Mouse (Mus musculus) hindbrain, embryonic 14.5 days (tissue): ENCODE results near the gene Onecut3. TPM values are rescaled to one million over a fixed set of nuclear protein-coding genes. Genes with fewer than 3 reads are reported as not detected.
A peak's percentile ranks its signal among the peaks of the same experiment; 100 is the strongest.

Experiments
- ATAC-seq: fragments of 200-750 bp; cut with Nextera tagmentation; 2 replicates; pipeline ENCODE4 v1.8.0; 2017; ENCODE audit warnings: moderate number of reproducible peaks, mild to moderate bottlenecking, moderate TSS enrichment, moderate library complexity; ENCODE audit not compliant: low FRiP score
- DNase-seq: peaks from one replicate; pipeline ENCODE4 v3.0.0-alpha.2; 2015; ENCODE audit warnings: low spot score
- H3K27ac ChIP-seq: fragments of 300-500 bp; sonication (generic); 2 replicates; pipeline ENCODE4 v1.5.1; 2014; ENCODE audit warnings: mild to moderate bottlenecking, moderate library complexity
- H3K27me3 ChIP-seq: fragments of 300-500 bp; sonication (generic); 2 replicates; pipeline ENCODE4 v1.6.1; 2014; ENCODE audit warnings: mild to moderate bottlenecking, low read length, mixed read lengths; ENCODE audit not compliant: control insufficient read depth, insufficient read depth
- H3K36me3 ChIP-seq: fragments of 300-500 bp; sonication (generic); replicated peaks from 2 replicates; pipeline ENCODE4 v1.6.1; 2014; ENCODE audit not compliant: control insufficient read depth, insufficient read depth
- H3K4me1 ChIP-seq: fragments of 300-500 bp; sonication (generic); replicated peaks from 2 replicates; pipeline ENCODE4 v1.6.1; 2014; ENCODE audit warnings: antibody characterized with exemption, low read length, mixed read lengths; ENCODE audit not compliant: control insufficient read depth, insufficient read depth
- H3K4me2 ChIP-seq: fragments of 300-500 bp; sonication (generic); replicated peaks from 2 replicates; pipeline ENCODE4 v1.6.1; 2014; ENCODE audit warnings: mild to moderate bottlenecking, moderate library complexity
- H3K4me3 ChIP-seq: fragments of 300-500 bp; sonication (generic); replicated peaks from 2 replicates; pipeline ENCODE4 v1.5.1; 2014; ENCODE audit warnings: mild to moderate bottlenecking, low read length
- H3K9ac ChIP-seq: fragments of 300-500 bp; sonication (generic); 2 replicates; pipeline ENCODE4 v1.6.1; 2014
- H3K9me3 ChIP-seq: fragments of 300-500 bp; sonication (generic); 2 replicates; pipeline ENCODE4 v1.6.1; 2016; ENCODE audit warnings: low read length; ENCODE audit not compliant: control insufficient read depth
- WGBS: fragments of 180-500 bp; shearing (Covaris S2); extraction: QIAGEN DNeasy Blood & Tissue Kit; methylation state at CpG from one replicate; pipeline ENCODE4 v1.1.7; 2014; 5-methylcytosine and 5-hydroxymethylcytosine counted together
- polyA plus RNA-seq: library from polyadenylated mRNA; unstranded; fragments of >200 nt; fragmentation: Nextera tagmentation; extraction: Ambion mirVana; gene quantifications from 2 replicates; pipeline ENCODE4 v1.2.1, GENCODE M21; 2014

Gene Onecut3
- polyA plus RNA-seq, 1 experiment from 2014 or later, result 2.3 TPM

- Histone ChIP-seq H3K36me3 (no peaks in the 10 kb centered on the region), H3K4me2 (no peak overlapping the region), H3K27me3 (no peaks in the 10 kb centered on the region), H3K9me3 (no peaks in the 10 kb centered on the region), H3K27ac (no peak overlapping the region), H3K9ac (no peak overlapping the region), H3K4me1 (no peaks in the 10 kb centered on the region; the same call in 1 of the 2 replicates), H3K4me3 (no peak overlapping the region)
- no peak for ATAC-seq
- no peak for DNase-seq
- WGBS, result 67% methylated on average over 4 of the region's 4 CpGs
Observed at GRCm38 (mm10) chr10:80460324-80460723, 34.3 kb upstream of the Onecut3 start.

GRCm38 (mm10) chr10:80461346-80461745 lies 33.3 kb upstream of the Onecut3 start:
- WGBS, result 81% methylated on average over 7 of the region's 7 CpGs
- DNase-seq (no peak), ATAC-seq (no peak)
- no peaks in the 10 kb centered on the region; the same call in 1 of the 2 replicates for H3K4me1 ChIP-seq
- no peak overlapping the region for H3K27ac ChIP-seq
- no peaks in the 10 kb centered on the region for H3K36me3 ChIP-seq
- no peak overlapping the region for H3K9ac ChIP-seq
- no peak overlapping the region for H3K4me2 ChIP-seq
- no peaks in the 10 kb centered on the region for H3K9me3 ChIP-seq
- no peak overlapping the region for H3K4me3 ChIP-seq
- H3K27me3 ChIP-seq, result no peaks in the 10 kb centered on the region

GRCm38 (mm10) chr10:80464381-80465035 lies 30.1 kb upstream of the Onecut3 start:
- Histone ChIP-seq H3K4me3 (no peak overlapping the region), H3K9me3 (no peaks in the 10 kb centered on the region), H3K4me2 (peak overlapping the region; percentile 36), H3K36me3 (no peaks in the 10 kb centered on the region), H3K27ac (no peak overlapping the region), H3K9ac (no peak overlapping the region), H3K4me1 (no peaks in the 10 kb centered on the region; the same call in 1 of the 2 replicates), H3K27me3 (no peaks in the 10 kb centered on the region)
- WGBS, result 4% methylated on average over 19 of the region's 19 CpGs
- ATAC-seq (no peak), DNase-seq (no peak)

- WGBS, result 69% methylated on average over 5 of the region's 5 CpGs
- Histone ChIP-seq H3K36me3 (no peaks in the 10 kb centered on the region), H3K4me3 (no peak overlapping the region), H3K4me1 (no peaks in the 10 kb centered on the region; the same call in 1 of the 2 replicates), H3K4me2 (no peak overlapping the region), H3K9ac (no peak overlapping the region), H3K27me3 (no peaks in the 10 kb centered on the region), H3K9me3 (no peaks in the 10 kb centered on the region), H3K27ac (no peak overlapping the region)
- no peak for ATAC-seq
- no peak for DNase-seq
Observed at GRCm38 (mm10) chr10:80465066-80465465, 29.6 kb upstream of the Onecut3 start.

GRCm38 (mm10) chr10:80475290-80475959 lies 19.2 kb upstream of the Onecut3 start:
- H3K27me3 ChIP-seq, result peaks cover 19% of the 10 kb centered on the region; the same call in 1 of the 2 replicates

GRCm38 (mm10) chr10:80478531-80478930 lies 16.1 kb upstream of the Onecut3 start:
- no peaks in the 10 kb centered on the region for H3K9me3 ChIP-seq
- 81% methylated on average over 5 of the region's 5 CpGs for WGBS

More at GRCm38 (mm10) chr10:80475290-80475959, 19.2 kb upstream of the Onecut3 start:
- no peaks in the 10 kb centered on the region for H3K9me3 ChIP-seq
- H3K4me3 ChIP-seq, result peak overlapping the region; percentile 57
- H3K36me3 ChIP-seq, result no peaks in the 10 kb centered on the region
- WGBS, result under 1% methylated on average over 56 of the region's 58 CpGs
- H3K9ac ChIP-seq, result peak overlapping the region; percentile 68
- peak overlapping the region; percentile 86 for H3K27ac ChIP-seq
- peak; percentile 92 for DNase-seq
- H3K4me1 ChIP-seq, result peaks cover 12% of the 10 kb centered on the region
- peak; percentile 89 for ATAC-seq
- peak overlapping the region; percentile 75 for H3K4me2 ChIP-seq

GRCm38 (mm10) chr10:80481002-80481401 lies 13.6 kb upstream of the Onecut3 start:
- Histone ChIP-seq H3K4me3 (no peak overlapping the region), H3K36me3 (no peaks in the 10 kb centered on the region), H3K9ac (no peak overlapping the region), H3K9me3 (no peaks in the 10 kb centered on the region), H3K4me2 (no peak overlapping the region), H3K4me1 (peaks cover 1% of the 10 kb centered on the region; the same call in 1 of the 2 replicates), H3K27me3 (peaks cover 36% of the 10 kb centered on the region), H3K27ac (no peak overlapping the region)
- WGBS, result 17% methylated on average over 5 of the region's 5 CpGs
- no peak for DNase-seq
- no peak for ATAC-seq

More at GRCm38 (mm10) chr10:80478531-80478930, 16.1 kb upstream of the Onecut3 start:
- no peak overlapping the region for H3K9ac ChIP-seq
- H3K27me3 ChIP-seq, result peaks cover 19% of the 10 kb centered on the region
- no peak overlapping the region for H3K27ac ChIP-seq
- DNase-seq, result no peak
- H3K4me1 ChIP-seq, result peaks cover 12% of the 10 kb centered on the region
- no peak overlapping the region for H3K4me2 ChIP-seq
- no peak for ATAC-seq
- H3K36me3 ChIP-seq, result no peaks in the 10 kb centered on the region
- no peak overlapping the region for H3K4me3 ChIP-seq

- 77% methylated on average over 7 of the region's 7 CpGs for WGBS
- H3K27ac ChIP-seq, result no peak overlapping the region
- no peak for DNase-seq
- H3K4me1 ChIP-seq, result no peaks in the 10 kb centered on the region
- H3K4me2 ChIP-seq, result no peak overlapping the region
- no peaks in the 10 kb centered on the region for H3K9me3 ChIP-seq
- no peak for ATAC-seq
- H3K36me3 ChIP-seq, result no peaks in the 10 kb centered on the region
- H3K9ac ChIP-seq, result no peak overlapping the region
- no peak overlapping the region for H3K4me3 ChIP-seq
- peaks cover 71% of the 10 kb centered on the region for H3K27me3 ChIP-seq
Observed at GRCm38 (mm10) chr10:80486862-80487379, 7.7 kb upstream of the Onecut3 start.

GRCm38 (mm10) chr10:80490051-80490450 lies 4.6 kb upstream of the Onecut3 start:
- peaks cover 7% of the 10 kb centered on the region; the same call in 1 of the 2 replicates for H3K4me1 ChIP-seq
- no peak overlapping the region for H3K4me3 ChIP-seq
- under 1% methylated on average over 22 of the region's 22 CpGs for WGBS
- H3K4me2 ChIP-seq, result no peak overlapping the region
- H3K27ac ChIP-seq, result no peak overlapping the region
- H3K9me3 ChIP-seq, result no peaks in the 10 kb centered on the region
- DNase-seq (no peak), ATAC-seq (no peak)
- no peaks in the 10 kb centered on the region for H3K36me3 ChIP-seq
- H3K27me3 ChIP-seq, result peaks cover 91% of the 10 kb centered on the region
- H3K9ac ChIP-seq, result no peak overlapping the region
